Comparison of ENCODE assay signal across 24 mouse cellular contexts in the genomic region with DNA sequence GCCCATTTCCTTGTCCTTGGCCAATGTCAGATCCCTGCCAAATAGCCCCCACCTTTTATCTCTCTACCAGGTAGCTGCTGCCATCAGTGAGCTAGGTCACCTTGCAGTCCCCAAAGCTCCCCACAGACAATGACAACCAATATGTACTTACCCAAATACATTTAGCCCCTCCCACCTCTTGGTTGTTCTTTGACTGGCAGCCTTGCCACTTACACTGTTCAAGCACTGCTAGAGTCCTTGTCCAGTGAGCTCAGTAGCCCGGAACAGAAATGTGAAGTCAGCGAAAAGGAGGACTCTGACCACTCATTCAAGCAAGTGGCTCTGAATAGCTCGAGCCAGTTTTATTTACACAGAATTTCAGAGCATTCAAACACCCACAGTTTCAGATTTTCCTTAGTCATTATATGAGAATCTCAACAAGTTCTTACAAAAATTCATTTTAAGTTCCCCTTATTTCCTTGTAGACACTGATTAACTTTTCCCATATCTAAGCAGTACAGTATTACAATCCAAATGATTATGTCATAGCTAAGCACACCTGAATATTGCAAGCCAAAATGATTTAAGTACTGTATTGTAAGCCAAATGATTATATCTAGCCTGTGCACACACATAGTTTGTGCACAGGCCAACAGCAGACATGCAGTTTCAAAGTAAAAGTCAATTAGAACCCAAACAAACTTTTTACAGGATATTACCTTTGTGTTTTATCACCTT. TPM values are rescaled to one million over a fixed set of nuclear protein-coding genes. Genes with fewer than 3 reads are reported as not detected.
DNase-seq lines count a peak whose midpoint lies in the region; ATAC-seq and TF ChIP-seq lines count a peak whose summit lies in the region.
"Had no signal": no experiment of that assay in that cellular context is flagged by ENCODE, and none has a peak within 500 bp of the region (broad histone marks: within the 10 kb centered on the region; RNA-seq: fewer than 3 reads in every experiment).

No protein-coding gene starts in this region.

- TF ChIP-seq CTCF in bone marrow macrophage, adult 2 months (IDR thresholded peaks at IDR 0.05; ENCODE audit: low read depth, low read length) = no peak

- intact Hi-C loops in gastrocnemius, postnatal 36 days (cut with DNase I) = no loop called here

- DNase-seq in kidney, adult 11 months = peak; percentile 78
- peak; percentile 32 for DNase-seq in lung, postnatal 25 days (ENCODE audit: low spot score)
- no peak for DNase-seq in embryo, embryonic 10.5 days (ENCODE audit: low spot score)
- DNase-seq in gastrocnemius, postnatal 36 days = no peak
- no peak for DNase-seq in midbrain, embryonic 11.5 days (ENCODE audit: low spot score, missing footprints)
- DNase-seq: adrenal gland, postnatal 10 days; cerebellum, adult 2 months; cerebellum, postnatal 36 days; gastrocnemius, postnatal 14 days; layer of hippocampus, postnatal 36 days; thymus, postnatal 4 days had no signal

- no peak overlapping the region for H3K4me2 ChIP-seq in kidney, embryonic 14.5 days (replicated peaks; ENCODE audit: low read depth, low read length)
- no peak overlapping the region for H3K4me2 ChIP-seq in kidney, embryonic 16.5 days (replicated peaks; ENCODE audit: low read depth, low read length)
- H3K4me2 ChIP-seq in midbrain, embryonic 11.5 days = no peak overlapping the region
- H3K4me2 ChIP-seq: forebrain, embryonic 12.5 days; hindbrain, embryonic 12.5 days; limb, embryonic 13.5 days; liver, embryonic 15.5 days; midbrain, embryonic 15.5 days had no signal

- H3K4me3 ChIP-seq in kidney, embryonic 14.5 days (ENCODE audit: low read length) = no peak overlapping the region
- H3K4me3 ChIP-seq in bone marrow macrophage, adult 2 months (ENCODE audit: insufficient read depth, low read length) = no peak overlapping the region
- no peak overlapping the region for H3K4me3 ChIP-seq in kidney, embryonic 16.5 days (ENCODE audit: low read length)
- no peak overlapping the region for H3K4me3 ChIP-seq in midbrain, embryonic 11.5 days (ENCODE audit: low read depth, low read length)
- H3K4me3 ChIP-seq: embryonic facial prominence, embryonic 10.5 days; forebrain, embryonic 12.5 days; hindbrain, embryonic 12.5 days; limb, embryonic 13.5 days; liver, embryonic 15.5 days; midbrain, embryonic 15.5 days; myocyte had no signal

- no peaks in the 10 kb centered on the region for H3K27me3 ChIP-seq in kidney, embryonic 14.5 days (ENCODE audit: control insufficient read depth, insufficient read depth, low read length)
- no peaks in the 10 kb centered on the region for H3K27me3 ChIP-seq in kidney, embryonic 16.5 days (ENCODE audit: insufficient read depth, low read length)
- H3K27me3 ChIP-seq in midbrain, embryonic 11.5 days (ENCODE audit: control insufficient read depth, insufficient read depth, low read length) = no peaks in the 10 kb centered on the region
- H3K27me3 ChIP-seq: forebrain, embryonic 12.5 days; hindbrain, embryonic 12.5 days; limb, embryonic 13.5 days; liver, embryonic 15.5 days; midbrain, embryonic 15.5 days had no signal

- 58% methylated on average over 3 of the region's 3 CpGs for WGBS in kidney, embryonic 14.5 days
- WGBS in kidney, embryonic 16.5 days = 63% methylated on average over 3 of the region's 3 CpGs
- 77% methylated on average over 3 of the region's 3 CpGs for WGBS in midbrain, embryonic 11.5 days

- H3K9me3 ChIP-seq in kidney, embryonic 14.5 days (ENCODE audit: control insufficient read depth, low read length) = 0 out of 2 replicates have a peak, but pooled peaks cover 3% of the 10 kb centered on the region
- no peaks in the 10 kb centered on the region for H3K9me3 ChIP-seq in kidney, embryonic 16.5 days (ENCODE audit: low read length)
- no peaks in the 10 kb centered on the region for H3K9me3 ChIP-seq in midbrain, embryonic 11.5 days (ENCODE audit: control insufficient read depth, low read length)
- H3K9me3 ChIP-seq: embryonic facial prominence, embryonic 10.5 days; forebrain, embryonic 12.5 days; hindbrain, embryonic 12.5 days; limb, embryonic 13.5 days; liver, embryonic 15.5 days; midbrain, embryonic 15.5 days had no signal

- H3K4me1 ChIP-seq in kidney, embryonic 14.5 days (ENCODE audit: control insufficient read depth, insufficient read depth, low read length) = no peaks in the 10 kb centered on the region
- peaks cover 19% of the 10 kb centered on the region for H3K4me1 ChIP-seq in bone marrow macrophage, adult 2 months (ENCODE audit: control insufficient read depth, insufficient read depth, low read length)
- no peaks in the 10 kb centered on the region for H3K4me1 ChIP-seq in kidney, embryonic 16.5 days (ENCODE audit: insufficient read depth, low read length)
- H3K4me1 ChIP-seq in midbrain, embryonic 11.5 days (ENCODE audit: control insufficient read depth, insufficient read depth, low read length) = no peaks in the 10 kb centered on the region
- H3K4me1 ChIP-seq: embryonic facial prominence, embryonic 10.5 days; forebrain, embryonic 12.5 days; hindbrain, embryonic 12.5 days; limb, embryonic 13.5 days; liver, embryonic 15.5 days; midbrain, embryonic 15.5 days had no signal

- no peak for TF ChIP-seq POLR2A in bone marrow macrophage, adult 2 months (IDR thresholded peaks at IDR 0.05; ENCODE audit: borderline replicate concordance, low read depth, low read length)

- H3K36me3 ChIP-seq in kidney, embryonic 14.5 days (ENCODE audit: control insufficient read depth, insufficient read depth, low read length) = no peaks in the 10 kb centered on the region
- H3K36me3 ChIP-seq in kidney, embryonic 16.5 days (ENCODE audit: insufficient read depth, low read length) = no peaks in the 10 kb centered on the region
- no peaks in the 10 kb centered on the region for H3K36me3 ChIP-seq in midbrain, embryonic 11.5 days (ENCODE audit: control insufficient read depth, insufficient read depth, low read length)
- H3K36me3 ChIP-seq: embryonic facial prominence, embryonic 10.5 days; forebrain, embryonic 12.5 days; G1E; hindbrain, embryonic 12.5 days; limb, embryonic 13.5 days; liver, embryonic 15.5 days; midbrain, embryonic 15.5 days had no signal

- ATAC-seq in kidney, embryonic 14.5 days (ENCODE audit: low FRiP score, low TSS enrichment) = no peak
- ATAC-seq in kidney, embryonic 16.5 days (ENCODE audit: low FRiP score, low TSS enrichment) = peak; percentile 80
- no peak for ATAC-seq in midbrain, embryonic 11.5 days (ENCODE audit: low FRiP score)
- ATAC-seq: activated CD4-positive, CD25-positive, alpha-beta regulatory T cell, adult 4 months; CD4-positive, CD25-positive, alpha-beta regulatory T cell, adult 4 months; midbrain, embryonic 15.5 days had no signal

- no peak overlapping the region for H3K27ac ChIP-seq in kidney, embryonic 14.5 days (ENCODE audit: low read depth, low read length)
- H3K27ac ChIP-seq in bone marrow macrophage, adult 2 months (ENCODE audit: insufficient read depth, low read depth, low read length) = peak overlapping the region; percentile 97
- no peak overlapping the region; the same call in 1 of the 2 replicates for H3K27ac ChIP-seq in kidney, embryonic 16.5 days (ENCODE audit: low read length)
- no peak overlapping the region for H3K27ac ChIP-seq in midbrain, embryonic 11.5 days (ENCODE audit: low read depth, low read length)
- H3K27ac ChIP-seq: embryonic facial prominence, embryonic 10.5 days; forebrain, embryonic 12.5 days; hindbrain, embryonic 12.5 days; limb, embryonic 13.5 days; liver, embryonic 15.5 days; midbrain, embryonic 15.5 days had no signal

- H3K9ac ChIP-seq in kidney, embryonic 14.5 days (ENCODE audit: low read depth, low read length) = no peak overlapping the region
- no peak overlapping the region for H3K9ac ChIP-seq in kidney, embryonic 16.5 days (replicated peaks; ENCODE audit: low read length)
- H3K9ac ChIP-seq in midbrain, embryonic 11.5 days (ENCODE audit: low read length) = no peak overlapping the region
- H3K9ac ChIP-seq: forebrain, embryonic 12.5 days; hindbrain, embryonic 12.5 days; limb, embryonic 13.5 days; liver, embryonic 15.5 days; midbrain, embryonic 15.5 days had no signal

RNA-seq across cellular contexts. Expression of gene Gramd1a, which starts 40.1 kb away (rescaled TPM):
- 50.3 and 61.9 TPM in 2 replicates for polyA plus RNA-seq in kidney, embryonic 14.5 days (2014; fragmentation: Nextera tagmentation; extraction: Ambion mirVana)
- 63.6 and 99.3 TPM in 2 replicates for polyA plus RNA-seq in bone marrow macrophage, adult 2 months (2012; ENCODE audit: insufficient read depth, insufficient read length, missing spikeins)
- polyA plus RNA-seq in kidney, embryonic 16.5 days (2015; fragmentation: Nextera tagmentation; extraction: Ambion mirVana) = 73.3 and 73.4 TPM in 2 replicates
- 10 to 100 TPM; 36.2 to 45.2 TPM for total RNA-seq in gastrocnemius, postnatal 36 days (2021)
- polyA plus RNA-seq in midbrain, embryonic 11.5 days (2014; fragmentation: Nextera tagmentation; extraction: Ambion mirVana) = 104 and 109 TPM in 2 replicates

Comparison
In these comparisons a context has a peak if more than half of its experiments do, and no peak if none do; other contexts are left out.
1. DNase-seq: peak in kidney, adult 11 months (single experiment) and lung, postnatal 25 days (single experiment); none in embryo, embryonic 10.5 days (single experiment), gastrocnemius, postnatal 36 days (0 of 2) and midbrain, embryonic 11.5 days (single experiment).